Mouse (Mus musculus) embryonic stem cell, embryonic (primary cell): Measurements from ENCODE around the gene Tgm5.
"Not testable (repeated sequence)": the region's sequence is repeated elsewhere in the genome, so short reads cannot be mapped to it uniquely, and the experiment has no call there.

Experiments
- CTCF ChIA-PET, 4 experiments: fragments of 300-600 bp in 2 of 4; fragments of 350-600 bp in 2 of 4; sonication (Branson Sonifier 250); formaldehyde crosslinking; loops; one replicate each; lab custom pipeline; 2022; ENCODE audit warnings: inconsistent platforms in 2 of 4; lab: Charles Lee
- POLR2A ChIA-PET, 4 experiments: fragments of 300-600 bp in 2 of 4; fragments of 350-600 bp in 2 of 4; sonication (Branson Sonifier 250); formaldehyde crosslinking; loops; one replicate each; lab custom pipeline; 2022; ENCODE audit warnings: antibody characterized with exemption in 4 of 4, inconsistent platforms in 1 of 4; lab: Charles Lee

The Tgm5 gene

GRCm38 (mm10) chr2:121006986-121007385, 78.7 kb downstream of the Tgm5 start:
- CTCF ChIA-PET, result interaction anchor here in 2 of 4 experiments (0.5 to 1.1 kb wide), 3 partner anchors 16 to 140 kb away, joined by 3 to 13 read pairs (median 4); no protein-coding TSS in a partner anchor

DNA sequence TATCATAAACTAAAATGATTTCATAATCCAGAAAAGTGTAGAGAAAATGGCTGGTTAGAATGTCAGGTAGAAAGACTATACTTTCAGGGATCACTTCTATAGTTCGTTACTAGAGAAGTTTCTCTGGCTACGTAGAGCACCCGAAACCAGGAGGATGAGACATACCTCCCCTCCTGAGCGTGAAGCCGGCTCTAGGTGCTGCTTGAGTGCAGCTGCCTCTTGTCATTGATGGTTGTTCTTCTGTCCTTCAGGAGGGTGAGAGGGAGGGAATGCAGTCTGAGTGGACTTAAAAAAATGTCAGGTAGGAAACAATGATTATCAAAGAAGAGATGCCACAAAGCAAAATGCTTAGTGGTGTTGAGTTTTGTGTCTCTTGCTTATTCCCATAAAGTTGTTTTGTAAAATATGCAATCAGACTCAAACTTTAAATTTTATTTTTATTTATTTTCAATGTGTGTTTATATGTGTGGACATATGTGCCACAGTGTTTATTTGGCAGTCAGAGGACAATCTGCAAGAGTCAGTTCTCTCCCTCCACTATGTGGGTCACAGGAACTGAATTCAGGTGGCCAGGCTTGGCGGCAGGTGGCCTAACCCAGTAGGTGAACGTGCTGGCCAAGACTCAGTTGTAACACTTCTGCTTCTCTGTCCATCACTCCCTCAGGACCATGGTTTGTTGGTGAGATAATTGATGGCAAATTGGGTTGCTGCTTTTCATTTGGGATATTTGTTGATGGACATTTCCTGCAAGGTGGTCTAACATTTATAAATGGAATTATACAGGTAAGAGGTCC, 81.4 kb downstream of the Tgm5 start:
- ChIA-PET CTCF (interaction anchor here in 2 of 4 experiments (0.6 to 1.8 kb wide), 2 partner anchors 229 to 526 kb away, joined by 3 to 7 read pairs; no protein-coding TSS in a partner anchor), POLR2A (no interaction called here)

More at GRCm38 (mm10) chr2:121006986-121007385, 78.7 kb downstream of the Tgm5 start:
- POLR2A ChIA-PET, result interaction anchor here in 1 of 4 experiments (1.2 kb wide), 1 partner anchor 12 kb away, joined by 3 read pairs; no protein-coding TSS in a partner anchor

DNA sequence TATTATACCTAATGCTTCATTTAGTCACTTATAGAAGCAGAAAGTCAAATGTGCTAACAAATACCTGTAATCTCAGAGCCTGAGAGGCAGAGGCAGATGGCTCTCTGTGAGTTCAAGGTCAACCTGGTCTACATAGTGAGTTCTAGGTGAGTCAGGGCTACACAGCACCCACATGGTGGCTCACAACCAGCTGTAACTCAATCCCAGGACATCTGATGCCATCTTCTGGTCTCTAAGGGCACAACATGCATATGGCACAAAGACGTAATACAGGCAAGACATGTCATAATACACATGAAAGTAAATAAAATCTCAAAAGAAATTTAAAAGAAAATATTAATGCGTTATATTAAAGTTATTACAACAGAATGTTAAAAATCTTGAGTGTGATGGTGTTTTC, 82.1 kb downstream of the Tgm5 start:
- POLR2A ChIA-PET, result interaction anchor here in 1 of 4 experiments (1.6 kb wide), 1 partner anchor 22 kb away, joined by 4 read pairs; no protein-coding TSS in a partner anchor

DNA sequence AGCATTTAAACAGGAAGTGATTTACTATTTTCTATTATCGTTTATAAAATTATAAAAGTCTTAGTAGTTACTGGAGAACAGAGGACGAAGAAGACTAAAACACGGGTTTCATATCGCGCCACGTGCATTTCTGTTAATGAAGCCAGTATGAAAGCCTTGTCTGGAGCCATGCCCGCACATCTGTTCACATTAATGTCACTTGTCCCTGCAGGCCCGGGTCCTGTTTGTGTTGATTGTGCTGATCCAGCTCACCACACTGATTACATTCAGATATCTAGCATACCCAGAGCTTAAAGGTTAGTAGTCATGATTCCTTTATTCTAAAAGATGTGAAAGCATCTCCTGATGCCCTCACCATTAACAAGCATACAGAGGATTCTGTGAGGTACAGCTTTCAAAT, 86.8 kb downstream of the Tgm5 start:
- POLR2A ChIA-PET, result interaction anchor here in 1 of 4 experiments (0.9 to 2.6 kb wide), 2 partner anchors 10 kb away, joined by 3 to 10 read pairs; partner anchors contain the start of gene Ccndbp1

More for the DNA sequence above, 82.1 kb downstream of the Tgm5 start:
- CTCF ChIA-PET, result interaction anchor here in 3 of 4 experiments (0.6 to 1.8 kb wide), 3 partner anchors 31 to 525 kb away, joined by 3 to 7 read pairs (median 5); no protein-coding TSS in a partner anchor

DNA sequence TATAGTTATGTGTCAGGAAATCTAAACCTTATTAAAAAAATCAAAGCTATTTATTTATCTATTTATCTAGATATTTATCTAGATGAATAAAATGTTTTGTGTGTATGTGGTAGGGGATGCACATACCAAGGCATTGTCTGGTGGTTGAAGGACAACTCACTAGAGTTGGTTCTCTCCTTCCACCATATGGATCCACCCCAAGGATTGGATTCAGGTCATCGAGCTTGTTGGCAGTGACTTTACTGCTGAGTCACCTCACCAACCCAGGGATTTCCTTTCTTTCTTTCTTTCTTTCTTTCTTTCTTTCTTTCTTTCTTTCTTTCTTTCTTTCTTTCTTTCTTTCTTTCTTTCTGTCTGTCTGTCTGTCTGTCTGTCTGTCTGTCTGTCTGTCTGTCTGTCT, 89.0 kb downstream of the Tgm5 start:
- CTCF ChIA-PET, POLR2A ChIA-PET: not testable (repeated sequence)

More for the DNA sequence above, 86.8 kb downstream of the Tgm5 start:
- CTCF ChIA-PET, result no interaction called here
